Mouse (Mus musculus) E14TG2a.4 (cell line): ENCODE measurements at regions not wholly inside any gene's neighbourhood (a gene's known extent, or its start where the extent isn't known, plus 50 kb on each side); places are given as distances from the start of the nearest gene placed in this dataset.

Source experiments
- CTCF ChIP-seq: conservative IDR thresholded peaks from 2 replicates; pipeline ENCODE4 v1.5.1; 2014; ENCODE audit warnings: low read length
- POU5F1 ChIP-seq: IDR thresholded peaks from 2 replicates; pipeline ENCODE4 v1.6.1; 2014; ENCODE audit warnings: low read length, borderline replicate concordance

- TF ChIP-seq CTCF (no peak), POU5F1 (no peak)
These were observed 469.9 kb upstream of the Tenm3 start for GRCm38 (mm10) chr8:49313483-49314278.
